Mouse (Mus musculus) frontal cortex, postnatal 36 days (tissue): ENCODE measurements around the gene Pcgf2.
"Not testable (repeated sequence)": the region's sequence is repeated elsewhere in the genome, so short reads cannot be mapped to it uniquely, and the experiment has no call there.

ENCODE experiments used
- DNase-seq, 2 experiments: peaks; one replicate each; pipeline ENCODE4 v3.0.0; 2022; ENCODE audit warnings: low spot score in 2 of 2

Gene Pcgf2

GRCm38 (mm10) chr11:97650341-97650740, 50.0 kb downstream of the Pcgf2 start:
- DNase-seq: no peak

- DNase-seq: not testable (repeated sequence)
These were observed 51.8 kb downstream of the Pcgf2 start for GRCm38 (mm10) chr11:97648541-97648940.

GRCm38 (mm10) chr11:97644834-97645233, 55.5 kb downstream of the Pcgf2 start:
- no peak for DNase-seq

- no peak for DNase-seq
These were observed 56.8 kb downstream of the Pcgf2 start for GRCm38 (mm10) chr11:97643380-97644055.

GRCm38 (mm10) chr11:97642746-97643145, 57.6 kb downstream of the Pcgf2 start:
- DNase-seq: no peak

- peak; percentile 77 to 86 for DNase-seq
These were observed 58.6 kb downstream of the Pcgf2 start for GRCm38 (mm10) chr11:97641668-97642067.
